Mouse (Mus musculus): ENCODE results near the gene Wbp1l. TPM values are rescaled to one million over a fixed set of nuclear protein-coding genes. Genes with fewer than 3 reads are reported as not detected.

The Wbp1l gene
- polyA plus RNA-seq (2014; fragmentation: Nextera tagmentation; extraction: Ambion mirVana), result 37.7 and 42.6 TPM in 2 replicates

DNA sequence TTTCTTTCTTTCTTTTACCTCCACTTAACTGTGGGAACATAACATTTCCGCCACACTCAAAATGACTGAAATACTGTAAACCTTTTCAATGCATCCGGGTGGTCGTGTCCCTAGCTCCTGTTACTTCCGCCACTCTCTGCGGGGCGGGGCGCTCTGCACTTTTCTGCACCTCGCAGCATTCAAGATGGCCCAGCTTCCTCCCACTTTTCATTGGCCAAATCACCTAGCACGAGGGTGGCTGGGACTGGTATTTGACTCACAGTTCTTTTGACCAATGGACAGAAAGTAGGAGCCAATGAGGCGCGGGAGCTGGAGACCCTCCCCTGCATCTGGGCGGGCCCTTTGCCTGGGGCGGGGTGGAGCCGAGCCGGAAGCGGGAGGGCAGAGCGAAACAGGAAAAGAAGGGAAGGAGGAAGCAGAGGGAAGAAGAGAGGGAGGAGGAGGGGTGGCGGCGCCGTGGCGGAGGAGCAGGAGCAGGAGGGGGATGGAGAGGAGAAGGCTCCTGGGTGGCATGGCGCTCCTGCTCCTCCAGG, at the start of gene Wbp1l:
Wbp1l (plus strand) TSS at position 365 of the 533 bp plus-strand sequence.
- Histone ChIP-seq H3K4me3 (ENCODE audit: low read depth, low read length) (peak within 1 kb of the TSS; percentile 98), H3K27ac (replicated peaks; ENCODE audit: low read depth, low read length) (peak within 1 kb of the TSS; percentile 17; the same call in 1 of the 2 replicates), H3K36me3 (ENCODE audit: control insufficient read depth, insufficient read depth, low read length) (peaks cover 30% of the 10 kb centered on the region), H3K9ac (ENCODE audit: low read depth, low read length) (peak within 1 kb of the TSS; percentile 89), H3K4me1 (ENCODE audit: control insufficient read depth, insufficient read depth, low read length) (peaks cover 10% of the 10 kb centered on the region), H3K27me3 (replicated peaks; ENCODE audit: control insufficient read depth, insufficient read depth, low read length) (no peaks in the 10 kb centered on the region), H3K9me3 (ENCODE audit: control insufficient read depth, low read length) (no peaks in the 10 kb centered on the region), H3K4me2 (ENCODE audit: low read depth, low read length) (peak within 1 kb of the TSS; percentile 91)
- ATAC-seq (ENCODE audit: low read depth) (peak; percentile 99), DNase-seq (ENCODE audit: low spot score) (peak; percentile 100)
- WGBS, result under 1% methylated on average over 21 of the region's 22 CpGs

DNA sequence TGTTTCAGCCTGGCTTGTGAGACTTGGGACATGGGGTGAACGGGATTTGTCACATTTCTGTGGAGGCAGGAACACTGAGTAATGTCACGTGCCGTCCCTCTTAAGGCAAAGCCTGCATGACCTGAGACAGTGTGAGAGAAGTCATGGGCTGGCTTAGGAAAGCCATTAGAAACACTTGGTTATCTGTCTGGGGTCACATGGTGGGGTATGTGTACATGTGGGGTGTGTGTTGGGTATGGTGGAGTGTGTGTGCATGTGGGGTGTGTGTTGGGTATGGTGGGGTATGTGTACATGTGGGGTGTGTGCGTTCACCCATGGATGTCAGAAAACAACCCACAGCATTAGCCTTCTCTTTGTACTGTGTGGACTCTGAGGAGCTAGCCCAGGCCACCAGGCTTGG, 48.5 kb upstream of the Wbp1l start:
- DNase-seq (ENCODE audit: low spot score), result no peak
- Histone ChIP-seq H3K27ac (replicated peaks; ENCODE audit: low read depth, low read length) (no peak overlapping the region), H3K9me3 (ENCODE audit: control insufficient read depth, low read length) (no peaks in the 10 kb centered on the region), H3K4me3 (ENCODE audit: low read depth, low read length) (no peak overlapping the region), H3K27me3 (replicated peaks; ENCODE audit: control insufficient read depth, insufficient read depth, low read length) (no peaks in the 10 kb centered on the region), H3K36me3 (ENCODE audit: control insufficient read depth, insufficient read depth, low read length) (peaks cover 72% of the 10 kb centered on the region), H3K4me2 (ENCODE audit: low read depth, low read length) (no peak overlapping the region), H3K9ac (ENCODE audit: low read depth, low read length) (no peak overlapping the region), H3K4me1 (ENCODE audit: control insufficient read depth, insufficient read depth, low read length) (no peaks in the 10 kb centered on the region)
- no peak for ATAC-seq (ENCODE audit: low read depth)
- WGBS, result 98% methylated on average over 4 of the region's 4 CpGs

DNA sequence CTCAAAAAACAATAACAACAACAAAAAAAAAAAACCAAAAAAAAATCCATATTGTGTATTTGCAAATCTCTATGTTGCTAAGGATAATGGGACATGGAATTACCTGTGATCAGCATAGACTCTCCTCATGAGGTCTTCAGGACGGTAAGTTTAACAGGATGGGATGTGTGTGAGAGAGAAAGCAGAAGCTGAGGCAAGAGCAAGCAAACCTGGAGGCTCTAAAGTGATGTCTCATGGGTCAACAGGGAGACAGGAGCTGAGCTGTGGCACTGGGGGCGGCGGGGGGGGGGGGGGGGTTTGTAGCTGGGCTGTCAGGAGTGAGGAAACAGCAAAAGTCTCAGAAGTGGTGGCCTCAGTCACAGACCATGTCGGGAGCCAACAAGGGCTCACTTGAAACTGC, 46.4 kb upstream of the Wbp1l start:
- H3K9me3 ChIP-seq (ENCODE audit: control insufficient read depth, low read length), result no peaks in the 10 kb centered on the region
- no peak overlapping the region for H3K27ac ChIP-seq (replicated peaks; ENCODE audit: low read depth, low read length)
- H3K4me1 ChIP-seq (ENCODE audit: control insufficient read depth, insufficient read depth, low read length), result no peaks in the 10 kb centered on the region
- no peak overlapping the region for H3K4me3 ChIP-seq (ENCODE audit: low read depth, low read length)
- H3K36me3 ChIP-seq (ENCODE audit: control insufficient read depth, insufficient read depth, low read length), result peaks cover 81% of the 10 kb centered on the region
- DNase-seq (ENCODE audit: low spot score) (no peak), ATAC-seq (ENCODE audit: low read depth) (no peak)
- H3K4me2 ChIP-seq (ENCODE audit: low read depth, low read length), result no peak overlapping the region
- H3K9ac ChIP-seq (ENCODE audit: low read depth, low read length), result no peak overlapping the region
- 90% methylated on average over 4 of the region's 4 CpGs for WGBS
- no peaks in the 10 kb centered on the region for H3K27me3 ChIP-seq (replicated peaks; ENCODE audit: control insufficient read depth, insufficient read depth, low read length)

DNA sequence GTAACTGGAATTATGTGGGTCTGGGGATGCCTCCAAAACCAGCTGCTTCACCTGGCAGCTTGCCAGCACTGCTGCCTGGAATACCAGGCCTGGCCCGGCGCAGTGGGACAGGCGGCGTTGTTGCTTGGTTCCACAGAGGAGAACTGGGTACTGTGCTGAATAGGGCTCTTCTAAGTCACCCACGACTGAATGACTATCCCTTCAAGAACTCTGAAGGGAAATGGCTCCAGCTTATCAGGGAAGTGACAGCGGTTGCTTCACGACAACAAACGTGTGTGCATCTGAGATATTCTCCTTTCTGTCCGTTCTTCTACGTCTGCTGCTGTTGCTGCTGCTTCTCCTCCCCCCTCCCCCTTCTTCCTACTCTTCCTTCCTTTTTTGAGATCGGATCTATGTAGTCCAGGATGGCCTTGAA, 45.3 kb upstream of the Wbp1l start:
- Histone ChIP-seq H3K4me2 (ENCODE audit: low read depth, low read length) (no peak overlapping the region), H3K9me3 (ENCODE audit: control insufficient read depth, low read length) (no peaks in the 10 kb centered on the region), H3K9ac (ENCODE audit: low read depth, low read length) (no peak overlapping the region), H3K36me3 (ENCODE audit: control insufficient read depth, insufficient read depth, low read length) (peaks cover 78% of the 10 kb centered on the region), H3K27me3 (replicated peaks; ENCODE audit: control insufficient read depth, insufficient read depth, low read length) (no peaks in the 10 kb centered on the region), H3K27ac (replicated peaks; ENCODE audit: low read depth, low read length) (no peak overlapping the region; the same call in 1 of the 2 replicates), H3K4me1 (ENCODE audit: control insufficient read depth, insufficient read depth, low read length) (no peaks in the 10 kb centered on the region), H3K4me3 (ENCODE audit: low read depth, low read length) (no peak overlapping the region)
- peak; percentile 87 for DNase-seq (ENCODE audit: low spot score)
- WGBS, result 66% methylated on average over 11 of the region's 11 CpGs
- peak; percentile 79; the same call in 1 of the 2 replicates for ATAC-seq (ENCODE audit: low read depth)

DNA sequence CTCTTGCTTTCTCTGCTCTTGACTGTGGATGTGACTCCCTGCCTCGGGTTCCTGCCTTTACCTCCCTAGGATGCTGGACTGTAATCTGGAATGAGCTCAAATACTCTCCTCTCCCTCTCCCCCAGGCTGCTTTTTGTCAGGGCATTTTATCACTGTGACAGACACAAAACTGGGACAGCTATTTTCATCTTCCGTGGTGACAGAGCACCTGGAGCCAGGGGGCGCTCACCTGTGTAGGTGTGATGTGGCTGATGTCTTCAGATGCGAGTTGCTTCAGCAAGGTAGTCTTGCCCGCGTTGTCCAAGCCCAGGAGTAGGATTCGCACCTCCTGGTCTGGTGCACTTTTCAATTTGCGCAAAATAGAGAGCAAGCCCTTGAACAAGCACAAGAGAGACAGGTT, 40.9 kb upstream of the Wbp1l start:
- no peak for ATAC-seq (ENCODE audit: low read depth)
- no peak overlapping the region for H3K4me3 ChIP-seq (ENCODE audit: low read depth, low read length)
- H3K27me3 ChIP-seq (replicated peaks; ENCODE audit: control insufficient read depth, insufficient read depth, low read length), result no peaks in the 10 kb centered on the region
- WGBS, result 78% methylated on average over 8 of the region's 8 CpGs
- H3K9me3 ChIP-seq (ENCODE audit: control insufficient read depth, low read length), result no peaks in the 10 kb centered on the region
- H3K4me2 ChIP-seq (ENCODE audit: low read depth, low read length), result no peak overlapping the region
- H3K27ac ChIP-seq (replicated peaks; ENCODE audit: low read depth, low read length), result no peak overlapping the region
- H3K36me3 ChIP-seq (ENCODE audit: control insufficient read depth, insufficient read depth, low read length), result peaks cover 48% of the 10 kb centered on the region
- no peak for DNase-seq (ENCODE audit: low spot score)
- H3K4me1 ChIP-seq (ENCODE audit: control insufficient read depth, insufficient read depth, low read length), result no peaks in the 10 kb centered on the region
- H3K9ac ChIP-seq (ENCODE audit: low read depth, low read length), result no peak overlapping the region

DNA sequence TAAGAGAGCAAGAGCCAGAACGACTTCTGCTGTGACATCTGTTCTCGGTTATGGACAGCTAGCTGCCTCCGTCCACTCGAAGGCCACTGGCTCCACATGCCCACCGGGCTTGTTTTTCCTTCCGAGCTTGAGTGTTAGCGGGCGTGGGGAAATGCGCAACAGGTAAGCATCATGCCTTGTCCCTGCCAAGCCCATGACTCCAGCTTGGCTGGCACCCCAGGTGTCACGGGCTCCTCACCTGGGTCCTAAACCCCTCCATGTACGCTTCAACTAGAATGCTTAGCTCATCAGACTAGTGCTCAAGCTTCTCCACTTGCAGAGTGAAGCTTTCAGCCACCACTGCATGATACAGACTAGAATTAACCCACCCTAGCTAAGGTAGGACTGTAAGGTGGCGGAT, 40.3 kb upstream of the Wbp1l start:
- 47% methylated on average over 12 of the region's 12 CpGs for WGBS
- H3K4me1 ChIP-seq (ENCODE audit: control insufficient read depth, insufficient read depth, low read length), result no peaks in the 10 kb centered on the region
- H3K4me3 ChIP-seq (ENCODE audit: low read depth, low read length), result no peak overlapping the region
- peaks cover 42% of the 10 kb centered on the region for H3K36me3 ChIP-seq (ENCODE audit: control insufficient read depth, insufficient read depth, low read length)
- H3K27ac ChIP-seq (replicated peaks; ENCODE audit: low read depth, low read length), result no peak overlapping the region
- H3K4me2 ChIP-seq (ENCODE audit: low read depth, low read length), result no peak overlapping the region
- no peaks in the 10 kb centered on the region for H3K9me3 ChIP-seq (ENCODE audit: control insufficient read depth, low read length)
- no peaks in the 10 kb centered on the region for H3K27me3 ChIP-seq (replicated peaks; ENCODE audit: control insufficient read depth, insufficient read depth, low read length)
- ATAC-seq (ENCODE audit: low read depth), result peak; percentile 56; the same call in 1 of the 2 replicates
- H3K9ac ChIP-seq (ENCODE audit: low read depth, low read length), result no peak overlapping the region
- DNase-seq (ENCODE audit: low spot score), result peak; percentile 11

DNA sequence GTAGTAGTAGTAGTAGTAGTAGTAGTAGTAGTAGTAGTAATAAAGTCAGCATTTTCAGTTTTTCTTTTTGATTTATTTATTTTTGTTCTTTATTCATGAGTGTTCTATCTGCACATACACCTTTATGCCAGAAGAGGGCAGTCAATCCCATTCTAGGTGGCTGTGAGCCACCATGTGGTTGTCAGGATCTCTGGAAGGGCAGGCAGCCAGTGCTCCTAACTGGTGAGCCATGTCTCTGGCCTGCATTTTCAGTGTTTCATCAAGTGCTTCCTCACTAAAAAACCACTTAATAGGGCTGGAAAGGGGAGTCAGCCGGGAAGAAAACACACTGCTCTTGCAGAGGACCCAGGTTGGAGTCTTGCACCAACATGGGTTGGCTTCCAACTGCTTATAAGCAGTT, 36.8 kb upstream of the Wbp1l start:
- Histone ChIP-seq H3K27ac (replicated peaks; ENCODE audit: low read depth, low read length) (no peak overlapping the region), H3K36me3 (ENCODE audit: control insufficient read depth, insufficient read depth, low read length) (peaks cover 21% of the 10 kb centered on the region), H3K4me3 (ENCODE audit: low read depth, low read length) (no peak overlapping the region), H3K9ac (ENCODE audit: low read depth, low read length) (no peak overlapping the region), H3K9me3 (ENCODE audit: control insufficient read depth, low read length) (no peaks in the 10 kb centered on the region), H3K4me2 (ENCODE audit: low read depth, low read length) (no peak overlapping the region), H3K4me1 (ENCODE audit: control insufficient read depth, insufficient read depth, low read length) (no peaks in the 10 kb centered on the region), H3K27me3 (replicated peaks; ENCODE audit: control insufficient read depth, insufficient read depth, low read length) (no peaks in the 10 kb centered on the region)
- 18% methylated on average over 1 of the region's 1 CpGs for WGBS
- ATAC-seq (ENCODE audit: low read depth) (peak; percentile 45; the same call in 1 of the 2 replicates), DNase-seq (ENCODE audit: low spot score) (peak; percentile 68)

DNA sequence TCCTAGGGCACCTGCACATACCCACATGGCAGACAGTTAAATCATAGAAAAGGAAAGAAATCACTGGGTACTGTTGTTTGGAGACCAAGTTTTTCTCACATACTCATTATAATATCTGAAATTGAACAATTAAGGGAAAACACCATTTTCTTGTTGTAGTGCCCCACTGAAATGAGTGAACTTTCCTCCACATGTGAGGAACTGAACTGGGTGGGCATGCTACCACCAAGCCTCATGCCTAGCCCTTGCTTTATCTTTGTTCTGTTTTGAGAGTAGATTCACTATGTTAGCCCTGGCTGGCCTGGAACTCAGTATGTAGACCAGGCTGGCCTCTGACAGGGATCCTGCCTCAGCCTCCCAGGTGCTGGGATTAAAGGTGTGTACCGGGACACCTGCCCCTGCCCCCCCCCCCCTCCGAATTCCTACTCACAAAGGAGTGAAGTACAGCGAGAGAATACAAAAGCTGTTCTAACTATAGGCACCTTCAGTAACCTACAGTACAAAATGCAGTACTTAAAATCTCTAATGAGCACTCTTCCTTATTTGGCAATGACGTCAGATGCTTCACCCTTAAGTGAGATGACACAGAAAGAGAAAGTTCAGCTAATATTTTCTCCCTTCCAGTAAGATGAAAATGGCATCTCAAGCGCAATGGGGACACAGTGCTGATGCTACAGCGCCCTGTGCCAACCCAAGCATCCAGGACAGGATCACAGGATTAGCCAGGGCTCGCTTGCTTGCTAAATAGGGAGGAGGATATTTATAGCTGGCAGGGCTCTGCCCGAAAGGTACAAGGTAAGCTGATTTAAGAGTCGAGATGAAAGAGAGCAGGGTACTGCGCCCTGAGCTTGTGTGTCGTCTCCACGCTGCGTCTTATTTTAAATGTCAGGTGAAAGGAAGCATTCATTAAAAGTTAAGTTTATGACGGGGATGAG, 36.0 kb upstream of the Wbp1l start:
- ATAC-seq (ENCODE audit: low read depth), result no peak
- DNase-seq (ENCODE audit: low spot score), result no peak
- no peaks in the 10 kb centered on the region for H3K9me3 ChIP-seq (ENCODE audit: control insufficient read depth, low read length)
- 89% methylated on average over 14 of the region's 14 CpGs for WGBS
- peaks cover 14% of the 10 kb centered on the region; the same call in 1 of the 2 replicates for H3K36me3 ChIP-seq (ENCODE audit: control insufficient read depth, insufficient read depth, low read length)
- no peak overlapping the region for H3K4me3 ChIP-seq (ENCODE audit: low read depth, low read length)
- no peak overlapping the region for H3K27ac ChIP-seq (replicated peaks; ENCODE audit: low read depth, low read length)
- no peaks in the 10 kb centered on the region for H3K27me3 ChIP-seq (replicated peaks; ENCODE audit: control insufficient read depth, insufficient read depth, low read length)
- H3K4me1 ChIP-seq (ENCODE audit: control insufficient read depth, insufficient read depth, low read length), result no peaks in the 10 kb centered on the region
- H3K9ac ChIP-seq (ENCODE audit: low read depth, low read length), result no peak overlapping the region
- no peak overlapping the region for H3K4me2 ChIP-seq (ENCODE audit: low read depth, low read length)

Data from embryonic facial prominence, embryonic 14.5 days (tissue).